Comparison of ENCODE assay signal across 25 mouse cellular contexts in the genomic region with DNA sequence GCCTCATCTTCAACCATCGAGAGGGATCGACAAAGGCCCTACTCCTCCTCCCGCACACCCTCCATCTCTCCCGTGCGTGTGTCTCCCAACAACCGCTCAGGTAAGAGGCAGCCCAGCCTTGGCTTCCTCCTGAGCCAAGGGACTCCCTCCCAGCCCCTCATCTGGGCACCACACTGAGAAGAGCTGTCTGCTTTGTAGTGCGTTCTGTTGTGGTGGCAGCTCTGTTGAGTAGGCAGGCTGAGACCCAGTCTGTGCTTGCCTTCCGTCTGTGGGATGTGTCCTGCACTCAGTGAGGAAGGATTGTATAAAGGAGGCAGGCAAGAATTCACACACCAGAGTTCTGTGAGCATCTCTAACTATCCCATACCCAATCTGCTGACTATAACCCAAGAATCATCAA.
"Had no signal": no experiment of that assay in that cellular context is flagged by ENCODE, and none has a peak within 500 bp of the region (broad histone marks: within the 10 kb centered on the region; RNA-seq: fewer than 3 reads in every experiment).

No protein-coding gene starts in this region.

- H3K9me3 ChIP-seq: kidney, embryonic 15.5 days; limb, embryonic 13.5 days; liver, embryonic 12.5 days; liver, embryonic 15.5 days; lung, embryonic 15.5 days; midbrain, embryonic 10.5 days; midbrain, embryonic 13.5 days; neural tube, embryonic 13.5 days; stomach, embryonic 15.5 days had no signal

- H3K4me1 ChIP-seq: liver, embryonic 12.5 days; liver, embryonic 15.5 days; lung, embryonic 15.5 days; megakaryocyte, embryonic 14.5 days; midbrain, embryonic 13.5 days; stomach, embryonic 15.5 days had no signal

- DNase-seq: kidney, postnatal 10 days; kidney, postnatal 36 days; liver; lung, adult 18-20 months; lung, postnatal 10 days; lung, postnatal 36 days; retina, postnatal 1 day; right cerebral cortex, postnatal 25 days; spleen, adult 18-20 months; thymus, adult 2 months; thymus, postnatal 14 days; thymus, postnatal 4 days had no signal

- H3K27me3 ChIP-seq: kidney, embryonic 15.5 days; liver, embryonic 12.5 days; liver, embryonic 15.5 days; lung, embryonic 15.5 days; midbrain, embryonic 13.5 days; neural tube, embryonic 13.5 days; stomach, embryonic 15.5 days had no signal

- H3K4me2 ChIP-seq: kidney, embryonic 15.5 days; limb, embryonic 13.5 days; liver, embryonic 12.5 days; liver, embryonic 15.5 days; lung, embryonic 15.5 days; midbrain, embryonic 13.5 days; neural tube, embryonic 13.5 days; stomach, embryonic 15.5 days had no signal

- H3K36me3 ChIP-seq: kidney, embryonic 15.5 days; limb, embryonic 13.5 days; liver, embryonic 12.5 days; liver, embryonic 15.5 days; lung, embryonic 15.5 days; stomach, embryonic 15.5 days had no signal

- ATAC-seq: liver, embryonic 12.5 days; midbrain, embryonic 13.5 days; midbrain, embryonic 16.5 days had no signal

- H3K4me3 ChIP-seq: kidney, embryonic 15.5 days; left cerebral cortex, adult 2 months; limb, embryonic 13.5 days; liver, embryonic 12.5 days; liver, embryonic 15.5 days; lung, embryonic 15.5 days; megakaryocyte, embryonic 14.5 days; midbrain, embryonic 10.5 days; midbrain, embryonic 13.5 days; myocyte; neural tube, embryonic 13.5 days; stomach, embryonic 15.5 days had no signal

- H3K27ac ChIP-seq: kidney, embryonic 15.5 days; left cerebral cortex, adult 2 months; limb, embryonic 13.5 days; liver, embryonic 12.5 days; liver, embryonic 15.5 days; lung, embryonic 15.5 days; midbrain, embryonic 10.5 days; midbrain, embryonic 13.5 days; neural tube, embryonic 13.5 days; stomach, embryonic 15.5 days had no signal

- H3K9ac ChIP-seq: kidney, embryonic 15.5 days; limb, embryonic 13.5 days; liver, embryonic 12.5 days; liver, embryonic 15.5 days; lung, embryonic 15.5 days; midbrain, embryonic 13.5 days; neural tube, embryonic 13.5 days; stomach, embryonic 15.5 days had no signal
